Mouse (Mus musculus) layer of hippocampus, adult 8-10 months (tissue): ENCODE data around the gene Mef2b. TPM values are rescaled to one million over a fixed set of nuclear protein-coding genes. Genes with fewer than 3 reads are reported as not detected.

Experiments
- DNase-seq, 2 experiments: peaks; one replicate each; pipeline ENCODE4 v3.0.0; 2022; ENCODE audit warnings: low spot score in 2 of 2
- total RNA-seq, 4 experiments: library from RNA; stranded (reverse); gene quantifications; 2 replicates each; pipeline ENCODE4 v1.2.4; 2022

Mef2b gene
- under 1 TPM in 2 of 4 experiments, not detected in 2; 0.82 to 0.96 TPM for total RNA-seq

DNA sequence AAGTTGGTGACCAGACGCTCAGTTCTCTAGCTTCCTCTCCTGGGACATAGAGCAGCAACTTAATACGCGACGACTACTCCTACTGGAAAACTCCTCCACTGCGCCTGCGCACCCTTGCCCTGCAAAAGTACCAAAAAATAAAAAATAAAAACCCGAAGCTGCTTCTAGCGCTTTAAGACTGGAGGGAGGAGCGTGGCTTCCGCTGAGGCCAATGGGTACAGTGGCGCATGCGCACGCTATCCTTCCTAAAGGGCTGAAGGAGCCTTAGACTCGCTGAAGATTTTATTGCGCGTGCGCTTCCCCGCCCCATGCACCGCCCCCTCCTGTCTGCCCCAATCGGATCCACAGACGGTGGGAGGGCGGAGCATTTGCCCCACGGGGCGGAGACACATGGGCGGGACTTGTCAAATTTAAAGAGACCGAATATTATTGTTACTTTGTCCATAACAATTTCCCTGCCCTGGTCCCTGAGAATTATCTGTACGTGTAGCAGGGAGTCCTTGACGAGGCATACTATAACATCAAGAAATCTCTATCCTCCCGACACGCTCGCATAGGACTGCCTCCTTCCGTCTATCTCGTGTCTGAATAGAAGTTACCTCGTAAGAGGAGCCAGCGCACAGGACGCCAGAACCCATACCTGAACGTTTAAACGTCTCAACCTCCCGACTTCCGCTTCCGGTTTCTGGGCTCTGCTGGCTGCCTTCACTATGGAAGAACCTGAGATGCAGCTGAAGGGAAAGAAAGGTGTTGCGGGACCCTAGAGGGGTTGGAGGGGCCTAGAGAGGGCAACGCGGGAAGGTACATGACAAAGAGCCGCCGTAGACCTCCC is at the start of gene Mef2b, which contains the start of the genes Rfxank and Borcs8:
Gene Mef2b, plus strand, starts transcription at position 686 of the 832 bp plus-strand sequence.
Gene Rfxank, minus strand, starts transcription at position 129 of the 832 bp plus-strand sequence.
Gene Borcs8, plus strand, starts transcription at position 474 of the 832 bp plus-strand sequence.
- DNase-seq: peak; percentile 98 to 99

DNA sequence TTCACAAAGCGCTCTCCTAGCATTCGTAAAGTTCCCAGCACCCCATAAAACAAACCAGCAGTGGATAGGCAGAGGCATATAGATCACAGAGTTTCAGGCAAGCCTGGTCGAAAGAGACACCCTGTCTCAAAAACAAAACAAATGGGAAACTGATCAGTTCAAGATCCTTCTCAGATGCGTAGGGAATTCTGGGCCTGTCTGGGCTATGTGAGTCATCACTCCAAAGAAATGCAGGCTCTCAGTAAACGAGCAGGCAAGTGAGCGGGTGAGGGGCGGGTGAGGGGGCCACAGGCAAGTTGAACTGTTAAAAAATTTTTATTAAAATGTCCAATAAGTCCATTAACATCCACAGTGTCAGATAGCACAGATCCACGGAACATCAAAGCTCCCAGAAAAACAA is 46.7 kb upstream of the Mef2b start:
- no peak for DNase-seq

DNA sequence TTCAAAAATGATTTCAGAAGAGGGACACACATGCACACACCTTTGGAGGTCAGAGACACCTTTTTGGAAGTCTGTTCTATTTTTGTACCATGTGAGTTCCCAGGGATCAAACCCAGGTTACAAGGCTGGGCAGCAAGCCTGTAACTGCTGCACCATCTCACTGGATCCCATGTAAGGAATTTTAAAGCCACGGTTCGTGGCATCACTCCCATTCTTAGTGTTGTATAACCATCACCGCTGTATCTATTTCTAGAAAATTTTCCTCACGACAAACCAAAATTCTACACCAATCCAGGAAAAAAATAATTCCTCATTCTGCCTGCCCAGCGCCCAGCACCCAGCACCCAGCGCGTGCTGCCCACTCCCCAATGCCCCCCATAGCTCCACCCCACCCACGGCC is 40.2 kb upstream of the Mef2b start:
- no peak for DNase-seq

DNA sequence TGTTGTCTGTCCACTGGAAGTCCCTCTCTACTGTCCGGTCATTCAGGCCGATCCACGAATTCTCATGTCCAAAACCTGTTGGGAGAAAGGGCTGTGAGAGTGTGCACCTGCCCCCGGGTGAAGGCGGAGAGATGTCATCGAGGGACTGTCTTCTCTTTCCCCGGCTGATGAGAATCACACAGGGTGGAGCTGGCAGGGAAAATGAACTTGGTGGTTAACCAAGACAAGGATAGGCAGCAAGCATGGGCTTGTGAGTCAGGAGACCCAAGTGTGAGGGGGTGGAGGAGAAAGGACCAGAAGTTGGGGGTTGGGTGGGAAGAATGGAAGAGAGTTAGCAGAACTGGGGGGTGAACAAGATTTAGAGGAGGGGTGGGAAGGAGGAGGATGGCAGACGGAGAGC is 39.3 kb upstream of the Mef2b start:
- no peak for DNase-seq

DNA sequence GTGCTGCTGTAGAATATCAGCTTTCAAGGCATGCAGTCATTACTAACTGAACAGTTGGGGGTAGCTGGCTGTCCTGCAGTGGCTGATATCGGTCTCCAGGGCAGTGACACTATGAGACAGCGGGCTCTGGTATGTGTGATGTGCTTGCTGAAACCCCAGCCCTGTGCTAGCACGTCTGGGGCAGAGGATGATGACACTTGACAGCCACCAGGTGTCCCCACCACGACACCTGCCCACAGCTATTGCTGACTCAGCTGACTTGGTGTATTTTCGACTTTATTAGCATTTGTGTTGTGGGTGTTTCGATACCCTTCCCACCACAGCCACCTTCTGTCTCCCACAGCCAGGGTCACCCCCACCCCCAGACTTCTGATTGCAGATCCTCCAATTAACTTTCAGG is 35.0 kb upstream of the Mef2b start:
- DNase-seq: no peak

GRCm38 (mm10) chr8:70104922-70105321 is 34.6 kb upstream of the Mef2b start:
- no peak for DNase-seq

- DNase-seq: no peak
These were observed 29.1 kb upstream of the Mef2b start for GRCm38 (mm10) chr8:70110451-70110850.

GRCm38 (mm10) chr8:70111192-70111795 is 28.2 kb upstream of the Mef2b start:
- no peak for DNase-seq

DNA sequence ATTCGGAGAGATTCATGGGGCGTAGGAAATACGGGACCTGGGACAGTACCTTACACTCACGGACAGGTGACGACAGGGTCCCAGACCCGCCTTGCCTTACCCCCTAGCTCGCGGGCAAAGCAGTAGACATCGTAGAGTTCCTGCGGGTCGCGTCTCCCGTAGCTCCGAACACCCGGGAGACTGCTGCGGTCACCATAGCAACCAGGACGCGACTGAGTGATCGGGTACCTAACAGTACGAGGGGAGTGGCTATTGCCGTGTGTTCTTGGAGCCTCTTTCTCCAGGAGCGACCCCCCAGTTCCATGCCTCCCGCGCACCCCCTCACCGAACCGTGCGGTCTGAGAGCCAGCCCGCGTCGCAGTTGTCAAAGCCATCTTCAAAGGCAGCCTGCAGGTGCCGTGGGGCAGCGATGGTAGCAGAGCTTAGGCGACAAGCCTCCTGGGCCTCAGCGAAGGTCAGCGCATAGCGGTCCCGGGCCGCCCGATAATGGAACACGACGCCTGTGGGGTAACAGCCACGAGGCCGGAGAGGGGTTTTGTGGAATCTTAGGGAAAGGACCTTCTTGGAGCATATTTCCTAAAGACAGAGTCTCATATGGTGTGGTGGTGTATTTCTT is 27.0 kb upstream of the Mef2b start:
- no peak for DNase-seq

DNA sequence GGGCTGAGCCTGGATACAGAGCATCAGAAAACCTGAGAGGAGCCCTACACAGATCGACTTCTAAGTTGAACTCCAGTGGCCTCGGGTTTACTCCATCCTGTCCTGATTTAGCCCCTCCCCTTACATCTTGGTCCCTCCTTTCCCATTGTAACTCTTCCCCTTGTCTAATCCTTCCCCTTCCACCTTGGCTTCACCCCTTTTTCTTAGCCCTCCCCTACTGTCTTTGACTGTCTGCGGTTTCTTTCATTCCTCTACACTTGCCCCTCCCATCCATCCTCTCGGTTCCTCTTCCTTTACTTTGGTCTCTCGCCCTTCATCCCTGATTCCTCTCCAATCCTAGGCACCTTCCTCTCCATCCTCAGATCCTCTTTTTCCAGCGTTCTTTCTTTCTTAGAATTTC is 25.0 kb upstream of the Mef2b start:
- no peak for DNase-seq

GRCm38 (mm10) chr8:70114892-70115291 is 24.6 kb upstream of the Mef2b start:
- no peak for DNase-seq

- DNase-seq: no peak
These were observed 21.9 kb upstream of the Mef2b start for GRCm38 (mm10) chr8:70117611-70118010.

- peak; percentile 59 to 64 for DNase-seq
These were observed 20.5 kb upstream of the Mef2b start for GRCm38 (mm10) chr8:70118726-70119700.

GRCm38 (mm10) chr8:70120667-70121066 is 18.8 kb upstream of the Mef2b start, which contains the start of gene Ncan:
Ncan (minus strand) TSS chr8:70120873.
- peak; percentile 88 to 92 for DNase-seq

DNA sequence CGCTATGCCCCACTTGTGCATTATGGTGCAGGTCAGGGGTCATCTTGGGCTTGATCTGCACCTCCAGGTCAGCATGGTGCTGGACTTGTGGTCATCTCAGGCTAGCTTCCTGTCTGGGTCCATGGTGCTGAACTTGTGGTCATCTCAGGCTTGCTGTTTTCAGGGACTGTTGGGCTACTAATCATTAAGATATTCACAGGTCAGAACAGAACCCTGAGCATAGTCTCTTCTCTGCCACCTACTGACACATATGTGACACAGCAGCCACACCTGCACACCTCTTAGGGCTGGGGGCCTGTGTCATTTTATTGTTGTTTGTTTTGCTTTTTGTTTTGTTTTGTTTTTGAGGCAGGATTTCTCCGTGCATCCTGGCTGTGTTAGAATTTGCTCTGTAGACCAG is 16.6 kb upstream of the Mef2b start:
- DNase-seq: no peak

- DNase-seq: no peak
These were observed 14.5 kb upstream of the Mef2b start for GRCm38 (mm10) chr8:70124992-70125391.

DNA sequence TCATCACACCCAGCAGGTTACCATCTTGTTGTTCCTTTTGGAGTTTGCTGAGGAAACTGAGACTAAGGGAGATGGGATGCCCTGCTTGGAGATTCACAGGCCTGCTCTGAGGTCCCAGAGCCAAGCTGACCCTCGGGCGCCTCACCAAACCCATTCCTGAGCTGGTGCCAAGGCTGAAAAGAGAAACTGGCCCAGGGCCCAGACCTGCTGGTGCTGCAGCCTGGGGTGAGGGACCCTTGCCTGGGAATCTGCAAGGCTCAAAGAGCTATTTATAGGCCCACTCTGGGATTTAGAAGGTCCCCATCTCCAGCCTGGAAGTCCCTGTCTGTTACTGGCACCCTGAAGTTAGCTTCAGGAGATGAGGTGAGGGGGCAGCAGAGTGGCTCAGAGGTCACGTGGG is 11.1 kb upstream of the Mef2b start:
- DNase-seq: peak; percentile 70 to 75

DNA sequence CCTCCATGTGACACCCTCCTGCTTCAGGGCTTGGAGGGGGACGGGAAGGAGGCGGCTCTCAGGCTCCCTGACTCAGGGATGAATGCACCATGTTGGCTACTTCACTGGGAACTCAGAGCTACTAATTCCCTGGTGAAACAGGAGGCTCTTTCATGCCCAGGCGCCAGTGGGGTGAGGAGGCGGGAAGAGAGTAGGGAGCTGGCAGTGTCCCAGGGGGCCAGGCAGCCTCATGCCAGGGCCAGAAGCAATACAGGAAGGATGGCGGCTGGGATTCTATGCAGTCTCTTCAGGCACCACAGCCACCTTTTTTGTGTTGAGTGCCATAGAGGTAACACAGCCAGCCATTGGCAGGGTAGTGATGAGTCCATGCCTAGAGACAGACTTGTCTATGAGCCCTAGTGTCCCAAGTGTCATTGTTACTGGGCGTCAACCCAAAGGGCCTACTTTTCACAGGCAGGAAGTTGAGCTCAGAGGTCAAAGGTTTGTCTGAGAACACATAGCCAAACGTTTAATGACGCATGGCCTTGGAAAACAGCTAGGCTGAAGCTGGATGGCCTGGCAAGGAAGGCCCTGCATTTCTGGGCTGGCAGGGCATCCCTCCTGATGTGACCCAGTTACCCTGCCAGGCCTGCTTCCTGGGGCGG is 10.1 kb upstream of the Mef2b start:
- DNase-seq: peak; percentile 86 to 89

GRCm38 (mm10) chr8:70130066-70130465 is 9.4 kb upstream of the Mef2b start:
- no peak for DNase-seq

DNA sequence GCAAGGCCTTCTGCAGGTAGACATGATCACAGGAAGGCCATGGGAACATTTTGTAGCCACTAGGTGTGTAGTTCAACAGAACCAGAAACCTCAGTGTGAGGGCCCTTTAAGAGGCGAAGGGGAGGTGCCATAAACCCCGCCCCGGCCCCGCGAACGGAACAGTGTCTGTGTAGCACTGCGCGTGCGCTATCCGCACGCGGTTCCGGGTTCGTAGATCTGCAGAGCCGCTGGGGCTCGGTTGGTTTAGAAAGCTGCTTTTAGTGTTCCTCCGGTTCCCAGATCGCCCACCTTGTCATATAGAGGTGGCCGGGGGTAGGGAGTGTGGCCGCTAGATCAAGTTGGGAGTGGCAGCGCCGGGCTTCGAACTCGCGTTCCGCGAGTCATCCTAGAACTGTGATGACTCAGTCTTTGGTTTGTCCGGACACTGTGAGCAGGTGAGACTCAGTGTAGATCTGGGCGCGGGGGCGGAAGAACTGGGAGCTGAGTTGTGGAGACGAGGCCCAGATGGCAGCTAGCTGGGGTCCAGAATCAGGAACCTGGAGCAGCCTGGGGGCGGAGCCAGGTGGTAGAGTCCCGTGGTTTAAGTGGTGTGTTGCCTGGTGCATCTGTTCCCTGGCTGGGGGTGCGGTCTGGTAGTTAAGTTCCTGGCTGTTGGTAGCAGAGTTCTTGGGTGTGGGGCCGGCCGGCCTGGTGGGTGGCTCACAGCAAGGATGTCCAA is 8.2 kb upstream of the Mef2b start, which contains the start of gene Nr2c2ap:
Gene Nr2c2ap, plus strand, starts transcription at position 168 of the 718 bp plus-strand sequence.
- DNase-seq: peak; percentile 65 to 71
